8 mouse cellular contexts compared by ENCODE assay signal in genomic region chr12:54697003-54697597, GRCm38 (mm10). TPM values are rescaled to one million over a fixed set of nuclear protein-coding genes. Genes with fewer than 3 reads are reported as not detected.
DNase-seq lines count a peak whose midpoint lies in the region; ATAC-seq lines count a peak whose summit lies in the region.

No protein-coding gene starts in this region.

- H3K27ac ChIP-seq in hindbrain, embryonic 11.5 days (ENCODE audit: low read depth, low read length) = no peak overlapping the region
- no peak overlapping the region for H3K27ac ChIP-seq in hindbrain, embryonic 10.5 days
- no peak overlapping the region for H3K27ac ChIP-seq in forebrain, embryonic 14.5 days (ENCODE audit: low read depth, low read length)
- H3K27ac ChIP-seq in kidney, embryonic 14.5 days (ENCODE audit: low read depth, low read length) = no peak overlapping the region
- no peak overlapping the region for H3K27ac ChIP-seq in midbrain, embryonic 10.5 days (replicated peaks)

- ATAC-seq in hindbrain, embryonic 11.5 days (ENCODE audit: low FRiP score) = peak; percentile 58
- no peak for ATAC-seq in forebrain, embryonic 14.5 days
- ATAC-seq in kidney, embryonic 14.5 days (ENCODE audit: low FRiP score, low TSS enrichment) = peak; percentile 51

- H3K36me3 ChIP-seq in hindbrain, embryonic 11.5 days (ENCODE audit: control insufficient read depth, insufficient read depth, low read length) = no peaks in the 10 kb centered on the region
- H3K36me3 ChIP-seq in hindbrain, embryonic 10.5 days = peaks cover 8% of the 10 kb centered on the region; the same call in 1 of the 2 replicates
- peaks cover 4% of the 10 kb centered on the region; the same call in 1 of the 2 replicates for H3K36me3 ChIP-seq in forebrain, embryonic 14.5 days (ENCODE audit: control insufficient read depth, insufficient read depth, low read length)
- H3K36me3 ChIP-seq in kidney, embryonic 14.5 days (ENCODE audit: control insufficient read depth, insufficient read depth, low read length) = peaks cover 4% of the 10 kb centered on the region; the same call in 1 of the 2 replicates
- H3K36me3 ChIP-seq in midbrain, embryonic 10.5 days = peaks cover 6% of the 10 kb centered on the region

- no peaks in the 10 kb centered on the region for H3K4me1 ChIP-seq in hindbrain, embryonic 11.5 days (replicated peaks; ENCODE audit: control insufficient read depth, insufficient read depth, low read length)
- H3K4me1 ChIP-seq in hindbrain, embryonic 10.5 days (replicated peaks) = peaks cover 9% of the 10 kb centered on the region; the same call in 1 of the 2 replicates
- no peaks in the 10 kb centered on the region for H3K4me1 ChIP-seq in forebrain, embryonic 14.5 days (ENCODE audit: control insufficient read depth, insufficient read depth, low read length)
- H3K4me1 ChIP-seq in kidney, embryonic 14.5 days (ENCODE audit: control insufficient read depth, insufficient read depth, low read length) = no peaks in the 10 kb centered on the region
- peaks cover 6% of the 10 kb centered on the region for H3K4me1 ChIP-seq in midbrain, embryonic 10.5 days

- WGBS in hindbrain, embryonic 11.5 days = 14% methylated on average over 7 of the region's 7 CpGs
- 12% methylated on average over 7 of the region's 7 CpGs for WGBS in hindbrain, embryonic 10.5 days
- 10% methylated on average over 7 of the region's 7 CpGs for WGBS in forebrain, embryonic 14.5 days
- 11% methylated on average over 7 of the region's 7 CpGs for WGBS in kidney, embryonic 14.5 days
- 17% methylated on average over 7 of the region's 7 CpGs for WGBS in midbrain, embryonic 10.5 days

- H3K4me2 ChIP-seq in hindbrain, embryonic 11.5 days (replicated peaks; ENCODE audit: low read depth, low read length) = no peak overlapping the region
- no peak overlapping the region for H3K4me2 ChIP-seq in forebrain, embryonic 14.5 days (ENCODE audit: low read length)
- H3K4me2 ChIP-seq in kidney, embryonic 14.5 days (replicated peaks; ENCODE audit: low read depth, low read length) = no peak overlapping the region

- no peak overlapping the region for H3K4me3 ChIP-seq in hindbrain, embryonic 11.5 days (ENCODE audit: low read depth, low read length)
- H3K4me3 ChIP-seq in hindbrain, embryonic 10.5 days = no peak overlapping the region
- no peak overlapping the region for H3K4me3 ChIP-seq in forebrain, embryonic 14.5 days (ENCODE audit: low read depth, low read length)
- H3K4me3 ChIP-seq in kidney, embryonic 14.5 days (ENCODE audit: low read length) = no peak overlapping the region
- H3K4me3 ChIP-seq in midbrain, embryonic 10.5 days = no peak overlapping the region

- H3K9me3 ChIP-seq in hindbrain, embryonic 11.5 days (ENCODE audit: control insufficient read depth, low read length) = no peaks in the 10 kb centered on the region
- no peaks in the 10 kb centered on the region for H3K9me3 ChIP-seq in hindbrain, embryonic 10.5 days
- H3K9me3 ChIP-seq in forebrain, embryonic 14.5 days (replicated peaks; ENCODE audit: control insufficient read depth, low read length) = no peaks in the 10 kb centered on the region
- H3K9me3 ChIP-seq in kidney, embryonic 14.5 days (ENCODE audit: control insufficient read depth, low read length) = no peaks in the 10 kb centered on the region
- H3K9me3 ChIP-seq in midbrain, embryonic 10.5 days (replicated peaks) = no peaks in the 10 kb centered on the region

- peak; percentile 59 for DNase-seq in hindbrain, embryonic 11.5 days (ENCODE audit: low spot score)
- DNase-seq in hindbrain, embryonic 10.5 days (ENCODE audit: low spot score) = no peak
- peak; percentile 97 for DNase-seq in Muller cell, postnatal 12 days (ENCODE audit: inconsistent ontology term)
- DNase-seq in forebrain, embryonic 14.5 days (ENCODE audit: low spot score) = peak; percentile 61
- DNase-seq in midbrain, embryonic 10.5 days (ENCODE audit: low spot score) = peak; percentile 18
- peak; percentile 78 for DNase-seq in thymus, postnatal 0 days (ENCODE audit: low spot score)
- no peak for DNase-seq in gastrocnemius, adult 8-10 months (ENCODE audit: low spot score in 2 of 2)

- no peaks in the 10 kb centered on the region for H3K27me3 ChIP-seq in hindbrain, embryonic 11.5 days (ENCODE audit: control insufficient read depth, insufficient read depth, low read length)
- H3K27me3 ChIP-seq in hindbrain, embryonic 10.5 days (ENCODE audit: insufficient read depth, poor library complexity, severe bottlenecking) = no peaks in the 10 kb centered on the region
- H3K27me3 ChIP-seq in forebrain, embryonic 14.5 days (replicated peaks; ENCODE audit: control insufficient read depth, insufficient read depth, low read length) = no peaks in the 10 kb centered on the region
- H3K27me3 ChIP-seq in kidney, embryonic 14.5 days (ENCODE audit: control insufficient read depth, insufficient read depth, low read length) = no peaks in the 10 kb centered on the region
- no peaks in the 10 kb centered on the region for H3K27me3 ChIP-seq in midbrain, embryonic 10.5 days (ENCODE audit: low read depth, poor library complexity, severe bottlenecking)

- H3K9ac ChIP-seq in hindbrain, embryonic 11.5 days (ENCODE audit: low read depth, low read length) = no peak overlapping the region
- H3K9ac ChIP-seq in forebrain, embryonic 14.5 days (ENCODE audit: low read length) = no peak overlapping the region
- no peak overlapping the region for H3K9ac ChIP-seq in kidney, embryonic 14.5 days (ENCODE audit: low read depth, low read length)

RNA-seq across cellular contexts. Expression of gene Eapp, which starts 1.4 kb away (rescaled TPM):
- 84.7 and 90.5 TPM in 2 replicates for polyA plus RNA-seq in hindbrain, embryonic 11.5 days (2014; fragmentation: Nextera tagmentation; extraction: Ambion mirVana)
- polyA plus RNA-seq in hindbrain, embryonic 10.5 days (2016; fragmentation: Nextera tagmentation; extraction: Ambion mirVana) = 74.2 and 75.9 TPM in 2 replicates
- 84.0 and 87.0 TPM in 2 replicates for polyA plus RNA-seq in forebrain, embryonic 14.5 days (2014; fragmentation: Nextera tagmentation; extraction: Ambion mirVana)
- 59.9 and 80.3 TPM in 2 replicates for polyA plus RNA-seq in kidney, embryonic 14.5 days (2014; fragmentation: Nextera tagmentation; extraction: Ambion mirVana)
- 71.0 and 73.0 TPM in 2 replicates for polyA plus RNA-seq in midbrain, embryonic 10.5 days (2016; fragmentation: Nextera tagmentation; extraction: Ambion mirVana)
- 110 and 118 TPM in 2 replicates for polyA plus RNA-seq in thymus, postnatal 0 days (2015; fragmentation: Nextera tagmentation; extraction: Ambion mirVana)
- total RNA-seq in gastrocnemius, adult 8-10 months (2022) = 10 to 100 TPM; 15.1 to 24.6 (median 15.1) TPM

RNA-seq across cellular contexts. Expression of gene Sptssa, which starts 40.7 kb away (rescaled TPM):
- 206 and 210 TPM in 2 replicates for polyA plus RNA-seq in hindbrain, embryonic 11.5 days (2014; fragmentation: Nextera tagmentation; extraction: Ambion mirVana)
- 164 TPM in 2 replicates for polyA plus RNA-seq in hindbrain, embryonic 10.5 days (2016; fragmentation: Nextera tagmentation; extraction: Ambion mirVana)
- polyA plus RNA-seq in forebrain, embryonic 14.5 days (2014; fragmentation: Nextera tagmentation; extraction: Ambion mirVana) = 193 and 196 TPM in 2 replicates
- 224 and 255 TPM in 2 replicates for polyA plus RNA-seq in kidney, embryonic 14.5 days (2014; fragmentation: Nextera tagmentation; extraction: Ambion mirVana)
- 175 and 179 TPM in 2 replicates for polyA plus RNA-seq in midbrain, embryonic 10.5 days (2016; fragmentation: Nextera tagmentation; extraction: Ambion mirVana)
- 212 and 214 TPM in 2 replicates for polyA plus RNA-seq in thymus, postnatal 0 days (2015; fragmentation: Nextera tagmentation; extraction: Ambion mirVana)
- 10 to 100 TPM; 16.3 to 23.9 (median 19.2) TPM for total RNA-seq in gastrocnemius, adult 8-10 months (2022)

Comparison
In these comparisons a context has a peak if more than half of its experiments do, and no peak if none do; other contexts are left out.
1. DNase-seq: peak in hindbrain, embryonic 11.5 days (single experiment), Muller cell, postnatal 12 days (single experiment), forebrain, embryonic 14.5 days (single experiment), midbrain, embryonic 10.5 days (single experiment) and thymus, postnatal 0 days (single experiment); none in hindbrain, embryonic 10.5 days (single experiment) and gastrocnemius, adult 8-10 months (0 of 2).